Mouse (Mus musculus) activated CD4-positive, CD25-positive, alpha-beta regulatory T cell, adult 4 months (primary cell): ENCODE measurements around the gene Snrnp70. TPM values are rescaled to one million over a fixed set of nuclear protein-coding genes. Genes with fewer than 3 reads are reported as not detected.
"Not testable (repeated sequence)": the region's sequence is repeated elsewhere in the genome, so short reads cannot be mapped to it uniquely, and the experiment has no call there.

Experiments
- ATAC-seq: one replicate; pipeline ENCODE4 v1.8.0; 2017
- polyA plus RNA-seq, 2 experiments: library from polyadenylated mRNA; unstranded; fragments of 100-300 nt; shearing (Covaris generic); gene quantifications; one replicate each; pipeline ENCODE4 v1.2.1; 2017

The Snrnp70 gene
- polyA plus RNA-seq, 2 experiments from 2014 or later: 68.1 to 108 TPM

DNA sequence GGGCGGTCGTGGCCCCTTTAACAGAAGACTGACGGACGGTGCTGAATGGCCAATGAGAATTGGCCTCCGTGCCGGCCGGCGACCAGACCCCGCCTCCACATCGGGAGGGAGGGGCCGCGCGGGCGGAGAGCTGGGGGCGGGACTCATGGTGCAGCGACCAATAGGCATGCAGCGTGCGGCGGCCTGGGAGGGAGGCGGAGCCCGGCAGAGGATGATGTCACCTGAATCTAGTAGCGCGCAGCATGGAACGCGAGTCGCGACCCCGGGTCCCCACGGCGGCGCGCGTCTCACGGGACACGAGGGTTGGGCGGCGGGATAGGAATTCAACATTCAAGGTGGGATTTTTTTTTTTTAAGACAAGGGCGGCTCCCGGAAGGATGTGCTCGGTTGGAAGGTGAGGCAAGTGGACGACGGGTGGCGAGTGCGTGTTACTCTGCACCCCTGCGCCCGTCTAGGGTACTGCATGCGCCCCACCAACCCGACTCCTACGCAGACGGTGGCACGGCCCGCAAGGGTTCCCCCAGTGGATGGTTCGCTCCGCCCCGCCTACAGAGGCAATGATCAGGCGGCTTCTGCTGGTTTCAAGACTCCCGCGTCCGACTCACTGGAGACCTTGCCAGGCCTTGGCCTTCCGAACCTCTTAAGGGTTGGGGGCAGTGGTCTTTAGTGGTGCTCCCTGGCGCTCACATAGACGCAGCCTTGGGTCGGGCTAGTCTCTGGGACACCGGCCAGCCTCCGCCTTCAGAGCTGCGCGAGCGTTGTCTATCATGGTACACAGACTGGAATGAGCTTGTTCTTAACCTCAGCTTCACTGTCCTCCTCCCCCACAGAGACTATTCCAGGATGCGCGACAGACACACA, 28.3 kb downstream of the Snrnp70 start:
- peak; percentile 83 for ATAC-seq

DNA sequence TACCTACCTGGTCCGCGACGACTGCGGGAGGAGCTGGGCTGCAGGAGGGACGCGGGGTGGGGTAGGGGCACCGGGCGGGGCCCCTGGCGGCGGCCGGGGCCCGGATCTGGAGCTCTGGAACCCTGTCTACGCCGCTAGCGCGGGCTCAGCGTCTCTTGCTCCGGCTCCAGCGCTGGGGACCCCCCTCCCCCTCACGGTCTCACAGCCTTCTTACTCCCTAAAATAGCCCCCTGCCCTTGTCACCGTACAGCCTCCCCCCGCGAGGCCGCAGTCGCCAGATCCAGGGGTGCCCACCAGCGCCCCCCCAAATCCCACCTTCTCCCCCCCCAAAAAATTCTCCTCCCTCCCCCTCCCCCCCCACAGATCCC, 28.9 kb downstream of the Snrnp70 start, which contains the start of gene Ppfia3:
Ppfia3 (minus strand) TSS at position 368 of the 368 bp plus-strand sequence.
- no peak for ATAC-seq

DNA sequence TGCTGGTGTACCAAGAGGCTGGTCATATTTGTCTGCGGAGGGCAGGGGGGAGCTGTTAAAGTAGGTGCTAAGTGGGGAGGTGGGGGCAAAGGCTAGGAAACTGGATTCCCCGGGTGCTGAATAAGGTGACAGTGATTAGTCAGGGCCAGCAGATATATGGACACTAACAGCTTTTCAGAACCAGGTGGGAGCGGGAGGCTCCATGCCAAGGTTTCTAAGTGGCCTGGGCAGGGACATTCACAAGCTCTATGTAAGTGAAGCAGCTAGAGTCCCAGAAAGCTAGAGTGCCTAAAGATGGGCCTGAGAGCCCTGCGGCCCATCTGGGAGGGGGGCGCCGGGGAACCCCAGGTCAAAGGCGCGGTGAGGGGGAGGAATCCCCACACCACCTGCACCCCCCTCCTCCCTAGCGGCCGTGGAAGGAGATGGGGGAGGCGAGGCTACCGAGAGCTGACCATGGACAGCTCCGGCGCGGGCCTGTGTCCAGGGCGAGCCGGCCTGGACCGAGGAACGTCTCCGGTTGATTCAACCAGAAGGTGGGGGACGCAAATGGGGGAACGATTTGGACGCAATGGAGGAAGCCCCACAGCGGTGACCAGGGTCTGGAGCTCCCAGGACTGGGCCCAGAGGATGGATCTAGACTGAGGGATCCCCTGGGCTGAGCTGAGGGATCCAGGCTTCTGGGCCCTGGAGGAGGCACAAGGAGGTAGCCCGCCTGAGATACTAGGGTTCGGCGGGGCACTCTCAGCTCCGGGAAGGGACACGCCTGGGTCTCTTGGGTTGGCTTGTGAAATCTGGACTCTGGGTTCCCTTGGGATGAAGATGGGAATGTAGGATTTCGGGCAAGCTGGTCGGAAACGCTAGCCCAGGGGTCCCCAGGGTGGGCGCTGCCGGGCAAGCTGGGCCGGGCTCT, 29.5 kb downstream of the Snrnp70 start:
- ATAC-seq: no peak

DNA sequence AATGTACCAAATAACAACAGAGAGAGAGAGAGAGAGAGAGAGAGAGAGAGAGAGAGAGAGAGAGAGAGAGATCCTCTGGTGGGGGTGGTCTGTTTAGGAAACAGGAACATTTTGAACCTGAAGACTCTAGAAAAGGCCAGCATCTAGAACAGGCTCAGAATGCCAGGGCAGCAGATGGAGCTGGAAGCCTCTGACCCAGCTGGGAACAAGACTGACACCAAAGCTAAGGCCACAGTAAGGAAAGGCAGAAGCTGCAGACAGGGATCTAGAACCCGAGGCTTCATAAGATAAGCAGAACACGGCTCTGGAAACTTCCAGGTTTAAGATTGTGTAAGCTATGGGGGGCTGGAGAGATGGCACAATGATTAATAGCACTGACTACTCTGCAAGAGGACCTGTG, 31.6 kb downstream of the Snrnp70 start:
- ATAC-seq: no peak

GRCm38 (mm10) chr7:45362801-45363200, 32.7 kb downstream of the Snrnp70 start:
- no peak for ATAC-seq

DNA sequence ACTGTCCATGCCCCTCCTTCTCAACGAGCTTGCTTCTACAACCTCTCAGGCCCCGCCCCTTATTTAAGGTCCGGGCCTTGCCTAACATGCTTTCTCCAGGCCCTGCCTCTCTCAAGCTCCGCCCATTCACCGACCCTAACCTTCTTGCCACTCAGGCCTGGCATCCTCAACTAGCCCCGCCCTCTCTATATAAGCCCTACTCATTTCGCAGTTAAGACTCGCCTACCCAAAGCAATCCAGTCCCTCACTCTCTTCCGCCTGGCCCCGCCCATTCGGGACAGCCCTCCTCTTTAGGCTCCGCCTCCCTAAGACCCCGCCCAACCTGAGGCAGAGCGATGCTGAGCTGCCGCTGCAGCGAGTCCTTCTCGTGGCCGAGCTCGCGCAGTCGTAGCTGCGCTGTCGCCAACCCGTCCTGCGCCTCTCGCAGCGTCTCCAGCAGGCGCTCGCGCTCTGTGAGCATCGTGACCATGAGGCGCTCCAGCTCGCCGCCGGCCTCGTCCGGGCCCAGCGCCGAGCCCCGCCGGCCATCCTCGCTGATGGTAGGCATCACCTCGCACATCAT, 34.2 kb downstream of the Snrnp70 start:
- peak; percentile 82 for ATAC-seq

GRCm38 (mm10) chr7:45360404-45361125, 35.0 kb downstream of the Snrnp70 start:
- no peak for ATAC-seq

DNA sequence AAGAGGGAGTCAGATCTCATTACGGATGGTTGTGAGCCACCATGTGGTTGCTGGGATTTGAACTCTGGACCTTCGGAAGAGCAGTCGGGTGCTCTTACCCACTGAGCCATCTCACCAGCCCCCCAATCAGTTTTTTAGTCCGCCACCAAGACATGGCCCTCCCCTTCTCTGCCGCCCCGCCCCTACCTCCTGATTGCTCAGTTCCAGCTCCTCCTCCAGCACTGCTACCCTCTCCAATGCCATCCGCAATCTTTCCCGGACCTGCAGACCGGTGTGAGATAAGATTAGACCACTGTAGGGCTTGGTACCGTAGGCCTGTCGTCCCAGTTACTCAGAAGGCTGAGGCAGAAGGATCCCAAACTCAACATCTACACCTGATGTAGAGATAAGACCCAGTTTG, 36.5 kb downstream of the Snrnp70 start:
- not testable (repeated sequence) for ATAC-seq

- no peak for ATAC-seq
Observed at GRCm38 (mm10) chr7:45356087-45356486, 39.5 kb downstream of the Snrnp70 start.

DNA sequence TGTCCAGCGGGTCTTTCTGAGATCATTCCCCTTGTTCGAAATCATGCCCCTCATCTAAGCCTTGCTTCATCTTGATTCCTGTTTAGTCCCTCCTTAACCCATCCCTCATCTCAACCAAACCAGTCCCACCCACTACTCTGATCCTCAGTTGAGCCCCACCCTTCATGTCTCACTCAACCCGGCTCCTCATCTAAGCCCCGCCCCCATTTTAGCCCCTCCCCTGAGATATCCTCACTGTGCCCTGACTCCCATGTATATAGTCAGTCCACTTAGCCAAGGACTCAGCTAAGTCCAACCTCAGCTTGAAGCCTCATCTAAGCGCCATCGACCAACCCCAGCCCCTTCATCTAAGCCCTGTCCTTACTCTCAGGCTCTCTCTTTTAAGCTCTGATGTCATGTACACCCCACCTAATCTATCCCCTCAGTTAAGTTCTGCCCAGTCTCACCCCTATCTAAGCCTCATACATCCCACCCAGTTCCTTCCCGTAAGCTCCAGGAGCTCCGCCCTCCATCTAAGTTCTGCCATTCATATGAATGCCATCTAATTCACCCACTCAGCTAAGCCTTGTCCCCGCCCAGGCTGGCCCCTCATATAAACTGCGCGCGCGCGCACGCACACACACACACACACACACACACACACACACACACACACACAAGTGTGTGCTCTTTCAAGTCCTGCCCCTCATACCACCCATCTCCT, 40.1 kb downstream of the Snrnp70 start:
- ATAC-seq: no peak

GRCm38 (mm10) chr7:45353041-45353440, 42.5 kb downstream of the Snrnp70 start:
- ATAC-seq: no peak

DNA sequence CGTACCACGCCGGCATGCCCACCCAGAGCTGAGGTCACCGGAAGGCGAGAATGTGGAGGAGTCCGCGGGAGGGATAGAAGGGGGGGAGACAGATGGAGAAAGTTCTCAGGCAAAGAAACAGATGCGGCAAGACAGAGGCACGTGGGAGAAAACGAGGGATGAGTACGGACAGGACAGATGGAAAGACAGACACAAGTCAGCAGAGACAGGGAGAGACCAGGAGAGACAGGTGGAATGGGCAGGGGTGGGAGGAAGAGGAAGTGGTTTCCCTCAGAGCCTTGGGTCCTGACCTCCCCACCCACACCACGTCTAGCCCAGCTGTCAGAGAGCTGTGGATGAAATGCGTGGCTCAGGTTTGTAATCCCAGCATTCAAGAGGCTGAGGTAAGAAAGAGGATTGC, 48.6 kb downstream of the Snrnp70 start:
- no peak for ATAC-seq

GRCm38 (mm10) chr7:45343543-45343942, 52.0 kb downstream of the Snrnp70 start:
- ATAC-seq: no peak

DNA sequence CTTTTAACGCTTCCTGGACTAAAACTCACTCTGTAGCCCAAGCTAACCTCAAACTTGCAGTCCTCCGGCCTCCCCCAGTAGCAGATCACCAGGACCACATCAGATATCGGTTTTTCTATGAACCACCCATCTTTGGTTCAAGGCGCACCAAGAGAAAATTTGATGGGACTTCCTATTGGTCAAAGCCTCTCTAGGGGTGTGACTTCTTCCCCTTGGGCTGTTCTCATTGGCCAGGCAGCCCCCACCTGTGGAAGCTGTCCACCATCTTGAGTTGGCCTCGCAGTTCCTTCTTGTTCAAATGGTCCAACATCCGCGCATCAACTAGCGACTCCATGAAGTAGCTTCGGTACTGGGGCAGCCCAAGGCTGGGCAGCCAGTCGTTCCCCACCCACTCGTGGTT, 53.5 kb downstream of the Snrnp70 start:
- no peak for ATAC-seq

DNA sequence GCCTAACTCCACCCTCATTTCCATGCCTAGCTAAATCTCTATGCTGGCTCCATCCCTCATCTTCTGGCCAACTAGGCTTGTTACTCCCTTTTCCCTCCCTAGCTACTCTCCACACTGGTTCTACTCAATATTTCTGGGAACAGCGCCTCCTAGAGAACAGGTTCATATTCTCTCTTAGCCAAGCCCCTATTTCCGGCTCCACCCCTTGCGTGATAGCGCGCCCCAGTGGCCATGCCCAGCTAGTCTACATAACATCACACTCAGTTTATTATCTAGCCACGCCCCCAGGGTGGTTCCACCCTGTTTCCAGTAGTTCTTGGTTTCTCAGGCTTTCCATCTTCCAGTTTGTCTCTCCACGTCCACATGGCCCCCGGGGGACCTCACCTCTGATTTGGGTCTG, 54.2 kb downstream of the Snrnp70 start:
- peak; percentile 80 for ATAC-seq

DNA sequence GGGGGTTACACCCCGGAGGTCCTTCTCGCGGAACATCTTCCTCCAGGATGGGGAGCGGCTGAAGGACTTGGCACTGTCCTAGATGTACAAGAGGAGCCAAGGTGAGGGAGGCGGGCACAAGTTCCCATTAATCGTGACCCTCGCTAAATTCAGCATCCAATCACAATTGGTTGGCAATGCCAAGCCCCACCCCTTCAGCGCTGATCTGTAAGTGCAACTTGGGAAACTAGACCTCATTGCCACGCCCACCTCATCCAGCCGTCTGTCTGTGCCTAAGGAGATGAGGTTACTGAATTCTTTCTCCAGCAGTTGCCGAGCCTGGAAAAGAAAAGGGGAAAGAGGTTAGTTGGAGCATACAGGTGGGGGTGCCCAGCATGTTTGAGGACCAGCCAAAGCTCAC, 54.9 kb downstream of the Snrnp70 start:
- ATAC-seq: no peak

GRCm38 (mm10) chr7:45340066-45340442, 55.5 kb downstream of the Snrnp70 start:
- ATAC-seq: no peak

DNA sequence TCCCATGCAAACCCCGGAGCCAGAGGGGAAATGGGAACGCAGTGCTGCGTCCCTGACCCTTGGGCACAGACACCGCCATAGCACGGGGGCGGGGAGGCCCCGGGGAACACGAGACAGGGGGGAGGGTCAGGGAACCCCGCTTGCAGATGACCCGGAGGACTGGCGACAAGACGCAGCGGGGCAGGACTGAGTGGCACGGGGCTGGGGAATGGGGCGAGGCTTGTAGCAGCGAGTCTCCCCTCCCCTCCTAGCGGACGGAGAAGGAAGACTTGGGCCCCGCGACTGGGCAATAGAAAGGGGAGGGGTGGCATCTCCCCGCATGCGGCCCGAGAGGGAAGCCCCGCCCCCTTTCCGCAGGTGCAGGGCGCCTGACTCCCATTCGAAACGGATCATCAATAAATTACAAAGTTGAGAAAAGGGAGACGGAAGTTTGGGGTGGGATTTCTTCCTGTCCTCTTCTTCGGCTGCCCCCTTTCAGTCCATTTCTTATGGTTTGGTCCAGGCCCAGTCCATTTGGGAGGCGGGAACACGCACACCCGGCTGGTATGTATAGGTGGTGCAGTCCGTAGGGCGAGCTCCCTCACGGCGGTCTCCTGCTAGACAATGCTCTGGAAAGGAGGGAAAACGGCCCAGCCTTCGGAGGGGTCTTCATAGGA, 56.0 kb downstream of the Snrnp70 start:
- ATAC-seq: no peak

GRCm38 (mm10) chr7:45338161-45338911, 57.2 kb downstream of the Snrnp70 start:
- ATAC-seq: no peak

GRCm38 (mm10) chr7:45337469-45337868, 58.1 kb downstream of the Snrnp70 start:
- no peak for ATAC-seq

DNA sequence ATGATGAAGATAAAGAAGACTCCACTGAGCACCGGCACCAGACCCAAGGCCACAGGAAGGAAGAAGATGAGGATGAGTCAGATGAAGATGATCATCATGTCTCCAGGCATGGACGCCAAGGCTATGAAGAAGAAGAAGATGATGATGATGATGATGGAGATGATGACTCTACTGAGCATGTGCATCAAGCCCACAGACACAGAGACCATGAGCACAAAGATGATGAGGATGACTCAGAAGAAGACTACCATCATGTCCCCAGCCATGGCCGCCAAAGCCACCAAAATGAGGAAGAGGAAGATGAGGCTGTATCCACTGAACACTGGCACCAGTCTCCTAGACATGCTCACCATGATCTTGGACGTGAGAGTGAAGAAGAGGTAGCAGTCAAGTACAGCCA, 59.2 kb downstream of the Snrnp70 start:
- no peak for ATAC-seq
